Mouse (Mus musculus) intestine, postnatal 0 days (tissue): ENCODE results near the gene Pusl1. TPM values are rescaled to one million over a fixed set of nuclear protein-coding genes. Genes with fewer than 3 reads are reported as not detected.

Experiments used
- ATAC-seq: fragments of 200-750 bp; cut with Nextera tagmentation; 2 replicates; pipeline ENCODE4 v1.8.0; 2017; ENCODE audit warnings: mild to moderate bottlenecking, moderate TSS enrichment, moderate library complexity
- H3K27ac ChIP-seq: fragments of 300-500 bp; sonication (generic); 2 replicates; pipeline ENCODE4 v1.5.1; 2014; ENCODE audit warnings: mild to moderate bottlenecking, low read depth, low read length, moderate library complexity
- H3K27me3 ChIP-seq: fragments of 300-500 bp; sonication (generic); replicated peaks from 2 replicates; pipeline ENCODE4 v1.6.1; 2014; ENCODE audit warnings: low read length, mixed read lengths; ENCODE audit not compliant: control insufficient read depth, insufficient read depth
- H3K36me3 ChIP-seq: fragments of 300-500 bp; sonication (generic); 2 replicates; pipeline ENCODE4 v1.6.1; 2014; ENCODE audit warnings: mild to moderate bottlenecking, moderate library complexity; ENCODE audit not compliant: control insufficient read depth, insufficient read depth
- H3K4me1 ChIP-seq: fragments of 300-500 bp; sonication (generic); replicated peaks from 2 replicates; pipeline ENCODE4 v1.6.1; 2014; ENCODE audit warnings: antibody characterized with exemption, low read length, mixed read lengths; ENCODE audit not compliant: control insufficient read depth, insufficient read depth
- H3K4me2 ChIP-seq: fragments of 300-500 bp; sonication (generic); replicated peaks from 2 replicates; pipeline ENCODE4 v1.6.1; 2014; ENCODE audit warnings: low read depth, mild to moderate bottlenecking, moderate library complexity
- H3K4me3 ChIP-seq: fragments of 300-500 bp; sonication (generic); 2 replicates; pipeline ENCODE4 v1.5.1; 2014; ENCODE audit warnings: low read depth, low read length
- H3K9ac ChIP-seq: fragments of 300-500 bp; sonication (generic); 2 replicates; pipeline ENCODE4 v1.6.1; 2014; ENCODE audit warnings: mild to moderate bottlenecking, low read depth, low read length
- H3K9me3 ChIP-seq: fragments of 300-500 bp; sonication (generic); 2 replicates; pipeline ENCODE4 v1.6.1; 2016; ENCODE audit warnings: mixed run types; ENCODE audit not compliant: control insufficient read depth
- CTCF ChIP-seq: sonication (generic); IDR thresholded peaks from 2 replicates; pipeline ENCODE4 v1.5.1; 2016; ENCODE audit warnings: low read depth, mild to moderate bottlenecking, control low read depth, antibody characterized with exemption, moderate library complexity
- whole genome bisulfite sequencing: fragments of 180-500 bp; shearing (Covaris S2); extraction: QIAGEN DNeasy Blood & Tissue Kit; methylation state at CpG from one replicate; pipeline ENCODE4 v1.1.7; 2014; 5-methylcytosine and 5-hydroxymethylcytosine counted together
- polyA plus RNA-seq: library from polyadenylated mRNA; unstranded; fragments of >200 nt; fragmentation: Nextera tagmentation; extraction: Ambion mirVana; gene quantifications from 2 replicates; pipeline ENCODE4 v1.2.1, GENCODE M21; 2015

Pusl1 gene
- polyA plus RNA-seq, 1 experiment from 2014 or later = 23.6 TPM

DNA sequence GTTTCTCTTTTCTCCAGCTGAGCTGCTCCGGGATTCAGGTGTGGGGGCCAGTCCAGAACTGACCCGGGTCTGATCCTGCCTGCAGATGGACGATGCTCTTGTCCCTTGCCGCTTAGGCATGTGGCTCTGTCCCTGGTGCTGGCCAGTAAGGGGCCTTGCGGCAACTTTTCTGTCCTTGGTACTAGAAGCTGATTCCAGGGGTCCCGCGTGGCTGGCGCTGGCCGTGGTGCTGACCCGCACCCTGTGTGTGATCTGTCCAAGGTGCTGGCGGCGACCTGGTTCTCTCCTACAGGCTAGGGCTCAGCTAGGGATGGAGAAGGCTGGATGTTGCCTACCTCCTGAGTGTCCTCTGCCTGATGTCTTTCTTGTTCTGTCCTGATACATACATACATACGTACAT, 32.3 kb downstream of the Pusl1 start:
- no peaks in the 10 kb centered on the region for H3K27me3 ChIP-seq
- no peak overlapping the region for H3K4me2 ChIP-seq
- no peak overlapping the region for H3K4me3 ChIP-seq
- no peak overlapping the region for H3K9ac ChIP-seq
- WGBS = 19% methylated on average over 13 of the region's 13 CpGs
- no peaks in the 10 kb centered on the region for H3K4me1 ChIP-seq
- H3K36me3 ChIP-seq = peaks cover 52% of the 10 kb centered on the region
- TF ChIP-seq CTCF = peak; percentile 20; the same call in 1 of the 2 replicates
- no peaks in the 10 kb centered on the region for H3K9me3 ChIP-seq
- H3K27ac ChIP-seq = no peak overlapping the region
- ATAC-seq = no peak

DNA sequence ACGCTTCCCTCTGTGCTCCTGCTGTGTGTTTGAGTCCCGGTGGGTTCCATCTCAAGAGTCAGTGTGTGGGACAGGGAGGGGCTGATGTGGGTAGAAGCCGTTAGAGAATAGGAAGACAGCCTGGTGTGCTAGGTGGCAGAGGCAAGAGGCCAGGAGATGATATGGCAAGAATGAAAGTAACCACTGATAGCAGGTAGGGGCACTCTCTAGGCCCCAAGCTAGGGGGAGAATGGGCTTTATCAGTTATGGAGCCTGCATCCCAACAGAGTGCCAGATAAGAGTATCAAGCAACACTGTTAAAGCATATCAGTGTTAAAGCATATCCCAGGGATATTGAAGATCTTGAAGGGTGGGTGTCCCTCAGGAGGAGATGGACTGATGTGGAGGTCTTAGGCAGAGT, 34.7 kb downstream of the Pusl1 start:
- Histone ChIP-seq H3K9ac (no peak overlapping the region), H3K36me3 (peaks cover 58% of the 10 kb centered on the region)
- 83% methylated on average over 3 of the region's 3 CpGs for whole genome bisulfite sequencing

DNA sequence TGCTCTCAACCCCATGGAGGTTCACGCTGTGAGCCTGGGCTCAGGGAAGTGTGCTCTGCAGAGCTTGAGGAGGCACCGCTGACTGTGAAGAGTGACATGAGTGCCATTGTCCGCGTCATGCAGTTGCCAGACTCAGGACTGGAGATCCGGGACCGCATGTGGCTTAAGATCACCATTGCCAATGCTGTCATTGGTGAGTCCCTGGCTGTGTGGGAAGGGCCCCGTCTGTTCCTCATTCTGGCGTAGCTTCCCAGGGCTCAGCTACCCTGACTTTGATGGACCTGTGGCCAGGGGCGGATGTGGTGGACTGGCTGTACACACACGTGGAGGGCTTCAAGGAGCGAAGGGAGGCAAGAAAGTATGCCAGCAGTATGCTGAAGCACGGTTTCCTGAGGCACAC, 35.5 kb downstream of the Pusl1 start:
- no peak overlapping the region for H3K9ac ChIP-seq
- no peaks in the 10 kb centered on the region for H3K9me3 ChIP-seq
- TF ChIP-seq CTCF = no peak
- H3K36me3 ChIP-seq = peaks cover 56% of the 10 kb centered on the region
- no peak overlapping the region for H3K27ac ChIP-seq
- no peak for ATAC-seq
- H3K27me3 ChIP-seq = no peaks in the 10 kb centered on the region
- 94% methylated on average over 12 of the region's 12 CpGs for WGBS
- H3K4me3 ChIP-seq = no peak overlapping the region
- H3K4me1 ChIP-seq = no peaks in the 10 kb centered on the region
- H3K4me2 ChIP-seq = no peak overlapping the region

More for the DNA sequence above, 34.7 kb downstream of the Pusl1 start:
- Histone ChIP-seq H3K27ac (no peak overlapping the region), H3K4me3 (no peak overlapping the region), H3K27me3 (no peaks in the 10 kb centered on the region), H3K4me1 (no peaks in the 10 kb centered on the region), H3K9me3 (no peaks in the 10 kb centered on the region), H3K4me2 (no peak overlapping the region)
- ATAC-seq = no peak
- no peak for TF ChIP-seq CTCF

DNA sequence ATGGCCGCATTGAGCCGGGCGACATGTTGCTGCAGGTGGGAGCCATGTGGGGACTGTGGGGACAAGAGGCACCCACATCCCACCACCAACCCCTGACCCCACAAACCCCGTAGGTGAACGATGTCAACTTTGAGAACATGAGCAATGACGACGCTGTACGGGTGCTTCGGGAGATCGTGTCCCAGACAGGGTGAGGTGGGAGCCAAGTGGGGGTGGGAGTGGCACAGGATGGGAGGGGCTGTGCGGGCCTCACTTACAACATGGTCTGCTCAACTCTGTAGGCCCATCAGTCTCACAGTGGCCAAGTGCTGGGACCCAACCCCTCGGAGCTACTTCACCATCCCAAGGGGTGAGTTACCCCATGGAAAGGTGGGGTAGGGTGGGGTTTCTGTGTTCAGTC, 36.6 kb downstream of the Pusl1 start:
- H3K4me2 ChIP-seq = no peak overlapping the region
- H3K9ac ChIP-seq = no peak overlapping the region
- no peak for TF ChIP-seq CTCF
- no peaks in the 10 kb centered on the region for H3K9me3 ChIP-seq
- no peak overlapping the region for H3K27ac ChIP-seq
- 92% methylated on average over 12 of the region's 12 CpGs for WGBS
- H3K36me3 ChIP-seq = peaks cover 56% of the 10 kb centered on the region
- H3K4me1 ChIP-seq = no peaks in the 10 kb centered on the region
- no peaks in the 10 kb centered on the region for H3K27me3 ChIP-seq
- ATAC-seq = no peak
- no peak overlapping the region for H3K4me3 ChIP-seq

DNA sequence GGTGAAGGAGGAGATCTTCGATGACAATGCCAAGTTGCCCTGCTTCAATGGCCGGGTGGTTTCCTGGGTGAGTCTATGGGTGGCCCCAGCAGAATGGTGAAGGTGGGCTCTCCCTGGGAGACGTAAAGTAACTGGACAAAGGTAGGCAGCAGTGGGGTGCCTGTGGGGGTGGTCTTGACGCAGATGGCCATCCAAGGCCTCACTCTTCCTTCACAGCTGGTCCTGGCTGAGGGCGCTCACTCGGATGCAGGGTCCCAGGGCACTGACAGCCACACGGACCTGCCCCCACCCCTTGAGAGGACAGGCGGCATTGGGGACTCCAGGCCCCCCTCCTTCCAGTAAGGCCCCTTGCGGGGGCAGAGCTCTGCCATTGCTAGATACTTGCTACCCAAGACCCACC, 38.2 kb downstream of the Pusl1 start:
- no peak for ATAC-seq
- Histone ChIP-seq H3K9me3 (no peaks in the 10 kb centered on the region), H3K4me1 (peaks cover 6% of the 10 kb centered on the region; the same call in 1 of the 2 replicates), H3K27me3 (no peaks in the 10 kb centered on the region), H3K4me3 (no peak overlapping the region), H3K27ac (no peak overlapping the region), H3K4me2 (no peak overlapping the region), H3K9ac (no peak overlapping the region), H3K36me3 (peaks cover 44% of the 10 kb centered on the region)
- no peak for TF ChIP-seq CTCF
- WGBS = 88% methylated on average over 9 of the region's 9 CpGs

DNA sequence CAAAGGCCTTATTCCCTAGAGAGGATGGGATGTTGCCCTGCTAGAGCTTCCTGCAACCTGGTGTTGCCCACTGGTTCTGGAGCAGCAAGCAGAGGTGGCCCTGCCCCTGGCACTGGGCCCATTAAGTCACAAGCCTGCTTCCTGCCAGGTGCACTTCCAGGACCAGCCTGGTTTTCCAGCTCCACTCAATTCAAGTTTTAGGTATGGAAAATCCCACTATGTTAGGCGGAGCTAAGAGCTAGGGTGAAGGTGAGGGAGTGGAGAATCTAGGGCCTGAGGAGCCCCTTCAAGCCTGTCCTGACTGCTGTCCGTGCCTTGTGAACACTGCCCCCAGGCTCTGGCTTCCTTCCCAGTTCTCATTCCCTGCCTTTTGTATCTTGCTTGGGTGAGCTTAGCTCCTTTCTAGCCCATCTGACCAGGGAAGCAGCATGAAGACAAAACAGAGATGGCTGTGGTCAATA, 39.6 kb downstream of the Pusl1 start:
- Histone ChIP-seq H3K36me3 (peaks cover 31% of the 10 kb centered on the region), H3K4me2 (no peak overlapping the region), H3K27ac (no peak overlapping the region; the same call in 1 of the 2 replicates), H3K9me3 (no peaks in the 10 kb centered on the region), H3K4me3 (no peak overlapping the region), H3K27me3 (no peaks in the 10 kb centered on the region), H3K9ac (no peak overlapping the region), H3K4me1 (peaks cover 6% of the 10 kb centered on the region; the same call in 1 of the 2 replicates)
- ATAC-seq = no peak
- no peak for TF ChIP-seq CTCF
- WGBS = 68% methylated on average over 2 of the region's 2 CpGs

DNA sequence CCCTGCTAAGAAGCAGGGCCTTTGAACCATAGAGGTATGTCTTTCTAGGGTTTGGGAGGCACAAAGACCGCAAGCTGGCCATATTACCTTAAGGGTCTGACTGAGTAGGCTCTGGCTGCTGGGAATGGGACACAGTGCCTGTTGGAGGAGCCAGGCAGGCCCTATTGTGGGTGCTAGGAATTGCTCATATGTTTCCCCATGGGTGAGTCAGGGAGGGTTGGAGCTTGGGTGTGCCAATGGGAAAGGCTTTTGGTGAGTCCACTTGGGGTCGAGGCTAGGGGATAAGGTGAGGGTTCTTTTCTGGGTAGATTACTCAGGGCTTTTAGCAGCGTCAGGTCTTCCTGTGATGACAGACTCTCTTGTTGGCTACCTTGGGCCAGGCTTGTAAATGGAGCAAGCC, 40.2 kb downstream of the Pusl1 start:
- H3K36me3 ChIP-seq = peaks cover 26% of the 10 kb centered on the region

More for the DNA sequence above, 40.2 kb downstream of the Pusl1 start:
- Histone ChIP-seq H3K4me2 (no peak overlapping the region), H3K9ac (no peak overlapping the region), H3K27ac (no peak overlapping the region), H3K4me3 (no peak overlapping the region), H3K27me3 (no peaks in the 10 kb centered on the region), H3K9me3 (no peaks in the 10 kb centered on the region), H3K4me1 (peaks cover 6% of the 10 kb centered on the region; the same call in 1 of the 2 replicates)
- TF ChIP-seq CTCF = no peak
- no peak for ATAC-seq
- WGBS = 85% methylated on average over 3 of the region's 3 CpGs
